Mouse (Mus musculus): ENCODE data around the gene Itgb4. TPM values are rescaled to one million over a fixed set of nuclear protein-coding genes. Genes with fewer than 3 reads are reported as not detected.
A peak's percentile ranks its signal among the peaks of the same experiment; 100 is the strongest.

The Itgb4 gene
- total and polyA plus RNA-seq, 3 experiments = 0.69 to 0.85 TPM; not detected in 1

- TF ChIP-seq POLR2AphosphoS5 (IDR thresholded peaks at IDR 0.05; ENCODE audit: borderline replicate concordance, low read depth, low read length) (peak; percentile 96; the same call in 1 of the 2 replicates), TBP (IDR thresholded peaks at IDR 0.05; ENCODE audit: low read depth, low read length) (peak; percentile 69), BHLHE40 (IDR thresholded peaks at IDR 0.05; ENCODE audit: borderline replicate concordance, low read depth, low read length) (no peak), MAX (IDR thresholded peaks at IDR 0.05; ENCODE audit: low read length) (no peak), KAT2A (conservative IDR thresholded peaks at IDR 0.05; ENCODE audit: low read depth, low read length) (no peak)
Measured at GRCm38 (mm10) chr11:116019976-116020411, 45.5 kb downstream of the Itgb4 start.

DNA sequence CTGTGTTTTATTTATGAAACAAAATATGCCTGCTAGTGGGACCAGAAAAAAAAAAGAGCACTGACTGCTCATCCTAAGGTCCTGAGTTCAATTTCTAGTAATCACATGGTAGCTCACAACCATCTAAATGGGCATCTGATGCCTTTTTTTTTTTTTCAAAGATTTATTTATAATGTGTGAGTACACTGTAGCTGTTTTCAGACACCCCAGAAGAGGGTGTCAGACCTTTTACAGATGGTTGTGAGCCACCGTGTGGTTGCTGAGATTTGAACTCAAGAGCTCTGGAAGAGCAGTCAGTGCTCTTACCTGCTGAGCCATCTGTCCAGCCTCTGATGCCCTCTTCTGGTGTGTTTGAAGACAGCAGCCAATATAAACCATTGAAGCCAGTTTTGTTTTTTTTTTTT lies 46.0 kb downstream of the Itgb4 start:
- H3K4me3 ChIP-seq (ENCODE audit: control insufficient read depth in 1 of 2, insufficient read depth in 1 of 2, low read depth in 2 of 2, low read length in 2 of 2) = no peak overlapping the region

More at GRCm38 (mm10) chr11:116019976-116020411, 45.5 kb downstream of the Itgb4 start:
- Histone ChIP-seq H3K4me3 (ENCODE audit: control insufficient read depth in 1 of 2, insufficient read depth in 1 of 2, low read depth in 2 of 2, low read length in 2 of 2) (no peak overlapping the region), H3K36me3 (ENCODE audit: control insufficient read depth in 1 of 2, insufficient read depth in 2 of 2, low read length in 2 of 2) (peaks cover 4 to 12% of the 10 kb centered on the region in 2 experiments), H3K79me2 (ENCODE audit: control insufficient read depth, insufficient read depth, low read length, poor library complexity) (peaks cover 14% of the 10 kb centered on the region), H3K27ac (ENCODE audit: control insufficient read depth, low read depth, low read length) (no peak overlapping the region), H3K9me3 (replicated peaks; ENCODE audit: insufficient read depth, low read length) (no peaks in the 10 kb centered on the region), H3K4me1 (ENCODE audit: control insufficient read depth in 1 of 2, insufficient read depth in 2 of 2, low read length in 2 of 2) (peaks cover under 1 to 2% of the 10 kb centered on the region in 2 experiments; a peak in 3 of 4 replicates), H3K9ac (ENCODE audit: control insufficient read depth, low read depth, low read length, poor library complexity, severe bottlenecking) (no peak overlapping the region), H3K27me3 (ENCODE audit: control insufficient read depth in 1 of 2, insufficient read depth in 2 of 2, low read length in 2 of 2) (no peaks in the 10 kb centered on the region)
- peak; percentile 68 for DNase-seq (ENCODE audit: low read depth, low spot score)

DNA sequence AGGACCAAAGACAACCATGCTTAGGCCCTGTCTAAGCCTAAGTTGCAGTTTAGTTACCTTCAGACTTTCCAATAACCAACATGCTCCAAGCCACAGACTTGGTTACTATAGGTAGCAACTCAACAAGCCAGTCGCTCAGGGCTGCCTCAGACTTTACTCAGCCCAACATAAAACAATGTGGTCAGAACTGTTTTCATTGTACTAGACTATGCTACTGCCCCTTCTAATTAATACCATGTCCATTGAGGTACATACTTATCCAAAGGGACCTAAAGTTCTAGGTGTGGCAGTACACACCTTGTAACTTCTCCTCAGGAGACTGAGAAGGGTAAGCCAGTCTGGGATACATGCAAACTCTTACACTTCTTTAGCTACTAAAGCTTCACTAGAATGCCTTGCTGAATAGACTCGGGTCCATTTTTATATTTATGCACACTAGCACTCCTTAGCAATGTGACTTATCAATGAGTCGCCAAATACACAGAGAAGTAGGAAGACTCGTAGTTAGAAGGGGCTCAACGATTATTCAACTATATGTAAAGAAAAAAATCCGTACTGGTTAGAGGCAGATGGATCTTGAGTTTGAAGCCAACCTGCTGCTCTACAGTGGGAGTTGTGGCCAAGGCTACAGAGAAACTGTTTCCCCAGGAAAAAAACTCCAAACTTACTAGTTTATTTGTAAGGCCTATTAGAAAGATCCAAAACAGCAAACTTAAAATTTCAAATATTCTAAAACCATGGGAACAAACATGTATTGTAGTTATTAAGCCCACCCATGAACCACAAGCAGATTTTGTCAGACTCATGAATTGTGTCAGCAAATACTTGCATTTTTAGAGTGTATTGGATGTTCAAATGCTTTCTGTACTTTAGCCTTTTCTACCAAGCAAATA lies 47.1 kb downstream of the Itgb4 start:
- H3K9me3 ChIP-seq (replicated peaks; ENCODE audit: insufficient read depth, low read length) = no peaks in the 10 kb centered on the region
- H3K4me3 ChIP-seq (ENCODE audit: control insufficient read depth in 1 of 2, insufficient read depth in 1 of 2, low read depth in 2 of 2, low read length in 2 of 2) = no peak overlapping the region
- peak overlapping the region; percentile 32 for H3K9ac ChIP-seq (ENCODE audit: control insufficient read depth, low read depth, low read length, poor library complexity, severe bottlenecking)
- H3K79me2 ChIP-seq (ENCODE audit: control insufficient read depth, insufficient read depth, low read length, poor library complexity) = peaks cover 14% of the 10 kb centered on the region
- H3K36me3 ChIP-seq (ENCODE audit: control insufficient read depth in 1 of 2, insufficient read depth in 2 of 2, low read length in 2 of 2) = peaks cover 4 to 16% of the 10 kb centered on the region in 2 experiments
- DNase-seq (ENCODE audit: low read depth, low spot score) = peak; percentile 61
- H3K27me3 ChIP-seq (ENCODE audit: control insufficient read depth in 1 of 2, insufficient read depth in 2 of 2, low read length in 2 of 2) = no peaks in the 10 kb centered on the region
- H3K27ac ChIP-seq (ENCODE audit: control insufficient read depth, low read depth, low read length) = 0 out of 2 replicates have a peak overlapping the region, but pooled peaks have one; percentile 12
- H3K4me1 ChIP-seq (ENCODE audit: control insufficient read depth in 1 of 2, insufficient read depth in 2 of 2, low read length in 2 of 2) = peaks cover 2 to 3% of the 10 kb centered on the region in 2 experiments; a peak in 3 of 4 replicates
- TF ChIP-seq POLR2AphosphoS2 (IDR thresholded peaks at IDR 0.05; ENCODE audit: low read length) (peak; percentile 94; the same call in 1 of the 2 replicates), POLR2AphosphoS5 (IDR thresholded peaks at IDR 0.05; ENCODE audit: borderline replicate concordance, low read depth, low read length) (peak; percentile 90), BHLHE40 (IDR thresholded peaks at IDR 0.05; ENCODE audit: borderline replicate concordance, low read depth, low read length) (no peak), RAD21 (IDR thresholded peaks at IDR 0.05; ENCODE audit: low read depth, low read length) (no peak), ZMIZ1 (IDR thresholded peaks at IDR 0.05; ENCODE audit: low read depth, low read length) (peak; percentile 22), CHD2 (IDR thresholded peaks at IDR 0.05; ENCODE audit: low read length) (0 out of 2 replicates have a peak, but pooled peaks have one; percentile 12), POLR2A (IDR thresholded peaks at IDR 0.05; ENCODE audit: control insufficient read depth in 1 of 2, insufficient read depth in 1 of 2, low read depth in 1 of 2, low read length in 2 of 2, poor library complexity in 1 of 2) (peak in 1 of 2 experiments; percentile 72; a peak in 2 of 4 replicates)

More for the DNA sequence above, 46.0 kb downstream of the Itgb4 start:
- TF ChIP-seq POLR2AphosphoS2 (IDR thresholded peaks at IDR 0.05; ENCODE audit: low read length) = peak; percentile 60; the same call in 1 of the 2 replicates
- no peak for TF ChIP-seq MYC (IDR thresholded peaks at IDR 0.05; ENCODE audit: low read depth, low read length)
- no peak for TF ChIP-seq ELF1 (IDR thresholded peaks at IDR 0.05; ENCODE audit: low read depth, low read length)
- peak; percentile 14 to 42 (median 24); a peak in 3 of 6 replicates for TF ChIP-seq CTCF (IDR thresholded peaks at IDR 0.05 in 2 of 3, conservative IDR thresholded peaks at IDR 0.05 in 1 of 3; ENCODE audit: control insufficient read depth in 1 of 3, insufficient read depth in 1 of 3, low read depth in 2 of 3, low read length in 3 of 3, poor library complexity in 1 of 3, severe bottlenecking in 1 of 3)
- TF ChIP-seq NRF1 (IDR thresholded peaks at IDR 0.05; ENCODE audit: insufficient read depth, low read depth, low read length, poor library complexity, severe bottlenecking) = no peak
- TF ChIP-seq JUND (IDR thresholded peaks at IDR 0.05; ENCODE audit: low read depth, low read length) = no peak
- TF ChIP-seq NELFE (IDR thresholded peaks at IDR 0.05; ENCODE audit: low read depth, low read length) = no peak
- peak; percentile 90 for TF ChIP-seq ZNF384 (IDR thresholded peaks at IDR 0.05; ENCODE audit: low read depth, low read length)
- TF ChIP-seq SMC3 (IDR thresholded peaks at IDR 0.05; ENCODE audit: low read depth, low read length) = peak; percentile 29
- no peak for TF ChIP-seq EP300 (IDR thresholded peaks at IDR 0.05; ENCODE audit: low read depth in 1 of 2, low read length in 2 of 2)
- TF ChIP-seq MAZ (IDR thresholded peaks at IDR 0.05; ENCODE audit: low read depth, low read length) = no peak
- no peak for TF ChIP-seq CHD1 (IDR thresholded peaks at IDR 0.05; ENCODE audit: low read depth, low read length)
- TF ChIP-seq MAX (IDR thresholded peaks at IDR 0.05; ENCODE audit: low read length) = no peak
- no peak for TF ChIP-seq MEF2A (IDR thresholded peaks at IDR 0.05; ENCODE audit: extremely low read depth, insufficient replicate concordance, low read depth, low read length, poor library complexity, severe bottlenecking)
- Histone ChIP-seq H3K4me1 (ENCODE audit: control insufficient read depth in 1 of 2, insufficient read depth in 2 of 2, low read length in 2 of 2) (peaks cover 2 to 3% of the 10 kb centered on the region in 2 experiments; a peak in 3 of 4 replicates), H3K27me3 (ENCODE audit: control insufficient read depth in 1 of 2, insufficient read depth in 2 of 2, low read length in 2 of 2) (no peaks in the 10 kb centered on the region), H3K36me3 (ENCODE audit: control insufficient read depth in 1 of 2, insufficient read depth in 2 of 2, low read length in 2 of 2) (peaks cover 4 to 16% of the 10 kb centered on the region in 2 experiments), H3K9ac (ENCODE audit: control insufficient read depth, low read depth, low read length, poor library complexity, severe bottlenecking) (no peak overlapping the region), H3K79me2 (ENCODE audit: control insufficient read depth, insufficient read depth, low read length, poor library complexity) (peaks cover 14% of the 10 kb centered on the region), H3K27ac (ENCODE audit: control insufficient read depth, low read depth, low read length) (no peak overlapping the region), H3K9me3 (replicated peaks; ENCODE audit: insufficient read depth, low read length) (no peaks in the 10 kb centered on the region)
- DNase-seq (ENCODE audit: low read depth, low spot score) = peak; percentile 71

Measured in MEL (cell line).